7 mouse cellular contexts compared by ENCODE assay signal in the genomic region with DNA sequence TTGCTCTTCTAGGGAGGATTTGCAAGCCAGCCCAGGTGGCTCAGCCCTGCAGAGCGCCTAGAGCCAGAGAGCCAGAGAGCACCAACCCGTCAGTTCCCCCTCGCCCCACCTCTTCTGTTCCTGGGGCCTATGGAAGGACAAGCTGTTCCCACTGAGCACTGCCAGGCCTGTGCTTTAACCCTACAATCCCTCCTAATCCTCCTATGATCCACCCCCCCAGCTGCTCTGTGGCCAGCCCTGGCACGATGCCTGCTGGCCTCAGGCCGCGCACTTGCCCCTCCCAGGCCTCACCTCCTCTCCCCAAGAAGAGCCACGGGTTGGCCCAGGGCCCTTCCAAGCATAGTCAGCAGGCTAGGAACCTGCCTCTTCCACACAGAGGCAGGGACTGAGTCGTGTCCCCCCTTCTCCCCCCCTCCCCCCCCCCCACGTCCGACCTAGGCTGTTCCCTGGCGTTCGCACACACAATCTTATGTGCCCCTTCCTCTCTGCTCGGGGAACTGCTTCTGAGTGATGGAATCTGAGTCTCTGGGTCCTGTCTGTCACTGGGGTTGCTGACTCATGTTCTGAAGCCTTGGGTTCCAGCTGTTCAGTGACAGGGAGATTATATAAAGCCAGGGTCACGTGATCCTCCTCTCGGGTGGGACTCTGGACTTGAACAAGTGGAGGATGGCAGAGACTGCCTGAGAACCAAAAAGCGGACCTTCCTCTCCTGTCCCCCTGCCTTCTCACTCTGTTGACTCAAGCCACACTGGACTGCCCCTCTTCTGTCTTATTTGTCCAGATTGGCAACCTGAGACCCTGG. TPM values are rescaled to one million over a fixed set of nuclear protein-coding genes. Genes with fewer than 3 reads are reported as not detected.
A peak's percentile ranks its signal among the peaks of the same experiment; 100 is the strongest.
DNase-seq lines count a peak whose midpoint lies in the region; ATAC-seq lines count a peak whose summit lies in the region.

No protein-coding gene starts in this region.

- 33% methylated on average over 16 of the region's 16 CpGs for WGBS in hindbrain, embryonic 16.5 days
- 37% methylated on average over 16 of the region's 16 CpGs for whole genome bisulfite sequencing in limb, embryonic 12.5 days
- WGBS in neural tube, embryonic 14.5 days, result 43% methylated on average over 16 of the region's 16 CpGs

- H3K4me1 ChIP-seq in hindbrain, embryonic 16.5 days (ENCODE audit: control insufficient read depth, insufficient read depth, low read depth, low read length), result peaks cover 13% of the 10 kb centered on the region
- peaks cover 50% of the 10 kb centered on the region for H3K4me1 ChIP-seq in limb, embryonic 12.5 days (replicated peaks)
- peaks cover 12% of the 10 kb centered on the region; the same call in 1 of the 2 replicates for H3K4me1 ChIP-seq in neural tube, embryonic 14.5 days (ENCODE audit: control insufficient read depth, insufficient read depth, low read length)

- H3K9me3 ChIP-seq in hindbrain, embryonic 16.5 days (ENCODE audit: control insufficient read depth, low read length), result no peaks in the 10 kb centered on the region
- no peaks in the 10 kb centered on the region for H3K9me3 ChIP-seq in limb, embryonic 12.5 days
- H3K9me3 ChIP-seq in neural tube, embryonic 14.5 days (ENCODE audit: control insufficient read depth, low read length), result no peaks in the 10 kb centered on the region

- no peak overlapping the region for H3K9ac ChIP-seq in hindbrain, embryonic 16.5 days (ENCODE audit: low read depth, low read length)
- 0 out of 2 replicates have a peak overlapping the region, but pooled peaks have one; percentile 8 for H3K9ac ChIP-seq in limb, embryonic 12.5 days (replicated peaks)
- no peak overlapping the region for H3K9ac ChIP-seq in neural tube, embryonic 14.5 days (replicated peaks; ENCODE audit: low read depth, low read length)

- H3K27ac ChIP-seq in hindbrain, embryonic 16.5 days (ENCODE audit: low read depth, low read length), result 0 out of 2 replicates have a peak overlapping the region, but pooled peaks have one; percentile 7
- 0 out of 2 replicates have a peak overlapping the region, but pooled peaks have one; percentile 17 for H3K27ac ChIP-seq in limb, embryonic 12.5 days
- no peak overlapping the region for H3K27ac ChIP-seq in neural tube, embryonic 14.5 days (ENCODE audit: low read depth, low read length)

- H3K36me3 ChIP-seq in hindbrain, embryonic 16.5 days (ENCODE audit: control insufficient read depth, insufficient read depth, low read length), result no peaks in the 10 kb centered on the region
- H3K36me3 ChIP-seq in limb, embryonic 12.5 days, result no peaks in the 10 kb centered on the region
- H3K36me3 ChIP-seq in neural tube, embryonic 14.5 days (ENCODE audit: control insufficient read depth, insufficient read depth, low read length), result no peaks in the 10 kb centered on the region

- no peaks in the 10 kb centered on the region for H3K27me3 ChIP-seq in hindbrain, embryonic 16.5 days (replicated peaks; ENCODE audit: control insufficient read depth, insufficient read depth, low read length)
- peaks cover 26% of the 10 kb centered on the region for H3K27me3 ChIP-seq in limb, embryonic 12.5 days
- no peaks in the 10 kb centered on the region; the same call in 1 of the 2 replicates for H3K27me3 ChIP-seq in neural tube, embryonic 14.5 days (ENCODE audit: control insufficient read depth, insufficient read depth, low read length)

- DNase-seq in Muller cell, postnatal 12 days (ENCODE audit: inconsistent ontology term), result peak; percentile 92
- DNase-seq in brain, adult 2 months (ENCODE audit: low read depth, low spot score), result peak; percentile 98
- peak; percentile 84 for DNase-seq in gastrocnemius, postnatal 10 days
- DNase-seq in embryo, embryonic 11 days, result no peak

- no peak overlapping the region for H3K4me3 ChIP-seq in hindbrain, embryonic 16.5 days (ENCODE audit: low read length)
- no peak overlapping the region for H3K4me3 ChIP-seq in limb, embryonic 12.5 days (replicated peaks)
- H3K4me3 ChIP-seq in neural tube, embryonic 14.5 days (ENCODE audit: low read depth, low read length), result no peak overlapping the region

- ATAC-seq in hindbrain, embryonic 16.5 days, result peak; percentile 84
- peak; percentile 66 for ATAC-seq in limb, embryonic 12.5 days (ENCODE audit: insufficient number of reproducible peaks, insufficient read depth, low FRiP score, low TSS enrichment, low read depth)
- ATAC-seq in neural tube, embryonic 14.5 days (ENCODE audit: low read depth), result peak; percentile 61; the same call in 1 of the 2 replicates

- H3K4me2 ChIP-seq in hindbrain, embryonic 16.5 days (ENCODE audit: low read length), result no peak overlapping the region
- no peak overlapping the region for H3K4me2 ChIP-seq in limb, embryonic 12.5 days
- H3K4me2 ChIP-seq in neural tube, embryonic 14.5 days (ENCODE audit: low read depth, low read length), result no peak overlapping the region

RNA-seq across cellular contexts. Expression of gene Usp2, which starts 12.3 kb away (rescaled TPM):
- 100 to 1,000 TPM; 102 to 133 TPM for total RNA-seq in gastrocnemius, postnatal 10 days (2021)
- polyA plus RNA-seq in hindbrain, embryonic 16.5 days (2015; fragmentation: Nextera tagmentation; extraction: Ambion mirVana), result 12.8 and 18.6 TPM in 2 replicates
- 8.5 and 11.0 TPM in 2 replicates for polyA plus RNA-seq in limb, embryonic 12.5 days (2016; fragmentation: Nextera tagmentation; extraction: Ambion mirVana)
- 9.4 and 11.7 TPM in 2 replicates for polyA plus RNA-seq in neural tube, embryonic 14.5 days (2014; fragmentation: Nextera tagmentation; extraction: Ambion mirVana)

RNA-seq across cellular contexts. Expression of gene Mfrp, which starts 22.4 kb away (rescaled TPM):
- under 1 TPM in 1 of 2 experiments, not detected in 1; 0.18 TPM for total RNA-seq in gastrocnemius, postnatal 10 days (2021)
- 0.20 and 0.31 TPM in 2 replicates for polyA plus RNA-seq in hindbrain, embryonic 16.5 days (2015; fragmentation: Nextera tagmentation; extraction: Ambion mirVana)
- 0.29 and 0.40 TPM in 2 replicates for polyA plus RNA-seq in limb, embryonic 12.5 days (2016; fragmentation: Nextera tagmentation; extraction: Ambion mirVana)
- polyA plus RNA-seq in neural tube, embryonic 14.5 days (2014; fragmentation: Nextera tagmentation; extraction: Ambion mirVana), result not detected in 2 replicates

RNA-seq across cellular contexts. Expression of gene C1qtnf5, which starts 27.9 kb away (rescaled TPM):
- 10 to 100 TPM; 25.9 to 26.0 TPM for total RNA-seq in gastrocnemius, postnatal 10 days (2021)
- polyA plus RNA-seq in hindbrain, embryonic 16.5 days (2015; fragmentation: Nextera tagmentation; extraction: Ambion mirVana), result 8.5 and 9.5 TPM in 2 replicates
- polyA plus RNA-seq in limb, embryonic 12.5 days (2016; fragmentation: Nextera tagmentation; extraction: Ambion mirVana), result 0.84 TPM in 1 of 2 replicates, not detected in the other
- 6.7 and 8.0 TPM in 2 replicates for polyA plus RNA-seq in neural tube, embryonic 14.5 days (2014; fragmentation: Nextera tagmentation; extraction: Ambion mirVana)

RNA-seq across cellular contexts. Expression of gene Gm49380, which starts 34.1 kb away (rescaled TPM):
- under 1 TPM; 0.23 to 0.49 TPM for total RNA-seq in gastrocnemius, postnatal 10 days (2021)
- 0.14 and 0.24 TPM in 2 replicates for polyA plus RNA-seq in hindbrain, embryonic 16.5 days (2015; fragmentation: Nextera tagmentation; extraction: Ambion mirVana)
- 0.08 and 0.17 TPM in 2 replicates for polyA plus RNA-seq in limb, embryonic 12.5 days (2016; fragmentation: Nextera tagmentation; extraction: Ambion mirVana)
- 0.08 and 0.10 TPM in 2 replicates for polyA plus RNA-seq in neural tube, embryonic 14.5 days (2014; fragmentation: Nextera tagmentation; extraction: Ambion mirVana)

RNA-seq across cellular contexts. Expression of gene Rnf26, which starts 34.2 kb away (rescaled TPM):
- 10 to 100 TPM; 13.0 to 15.1 TPM for total RNA-seq in gastrocnemius, postnatal 10 days (2021)
- polyA plus RNA-seq in hindbrain, embryonic 16.5 days (2015; fragmentation: Nextera tagmentation; extraction: Ambion mirVana), result 33.0 and 37.8 TPM in 2 replicates
- polyA plus RNA-seq in limb, embryonic 12.5 days (2016; fragmentation: Nextera tagmentation; extraction: Ambion mirVana), result 89.6 and 91.4 TPM in 2 replicates
- polyA plus RNA-seq in neural tube, embryonic 14.5 days (2014; fragmentation: Nextera tagmentation; extraction: Ambion mirVana), result 28.9 and 32.6 TPM in 2 replicates
